Mouse (Mus musculus): ENCODE measurements around the gene Col23a1. TPM values are rescaled to one million over a fixed set of nuclear protein-coding genes. Genes with fewer than 3 reads are reported as not detected.

Col23a1 gene
- polyA plus RNA-seq, 1 experiment from 2014 or later: 5.2 TPM

DNA sequence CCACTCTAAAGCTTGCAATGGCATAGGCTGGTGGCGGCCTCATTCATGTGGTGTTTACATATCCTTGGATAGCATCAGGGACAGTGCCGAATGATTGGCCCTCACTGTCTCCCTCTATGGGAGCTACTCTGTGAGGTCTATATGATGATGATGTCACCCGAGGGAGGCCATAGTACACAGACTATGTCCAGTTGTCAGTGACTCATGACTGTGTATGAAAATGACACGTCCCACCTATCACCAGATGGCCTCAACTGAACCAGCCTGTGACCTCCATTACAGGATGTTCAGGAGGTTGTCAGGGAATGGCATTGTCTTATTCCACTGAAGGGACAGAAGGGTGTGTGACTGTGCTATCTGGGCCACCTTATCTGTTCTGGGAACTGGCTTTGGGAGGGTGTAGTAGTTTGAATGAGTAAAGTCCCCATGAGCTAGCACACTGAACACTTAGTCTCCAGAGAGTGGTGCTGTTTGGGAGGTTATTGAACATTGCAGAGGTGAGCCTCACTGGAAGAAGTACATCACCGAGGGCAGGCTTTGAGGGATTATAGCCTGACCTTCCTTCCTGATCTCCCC lies 115.2 kb downstream of the Col23a1 start:
- Histone ChIP-seq H3K4me3 (ENCODE audit: low read depth, low read length) (no peak overlapping the region), H3K9me3 (ENCODE audit: control insufficient read depth, low read length) (no peaks in the 10 kb centered on the region), H3K4me2 (ENCODE audit: low read depth, low read length) (no peak overlapping the region), H3K27ac (ENCODE audit: low read depth, low read length) (no peak overlapping the region), H3K4me1 (ENCODE audit: control insufficient read depth, insufficient read depth, low read length) (no peaks in the 10 kb centered on the region), H3K36me3 (ENCODE audit: control insufficient read depth, insufficient read depth, low read length) (no peaks in the 10 kb centered on the region), H3K27me3 (ENCODE audit: control insufficient read depth, insufficient read depth, low read length) (no peaks in the 10 kb centered on the region), H3K9ac (replicated peaks; ENCODE audit: low read depth, low read length) (no peak overlapping the region)
- WGBS: 92% methylated on average over 5 of the region's 5 CpGs
- no peak for ATAC-seq (ENCODE audit: low read depth)

DNA sequence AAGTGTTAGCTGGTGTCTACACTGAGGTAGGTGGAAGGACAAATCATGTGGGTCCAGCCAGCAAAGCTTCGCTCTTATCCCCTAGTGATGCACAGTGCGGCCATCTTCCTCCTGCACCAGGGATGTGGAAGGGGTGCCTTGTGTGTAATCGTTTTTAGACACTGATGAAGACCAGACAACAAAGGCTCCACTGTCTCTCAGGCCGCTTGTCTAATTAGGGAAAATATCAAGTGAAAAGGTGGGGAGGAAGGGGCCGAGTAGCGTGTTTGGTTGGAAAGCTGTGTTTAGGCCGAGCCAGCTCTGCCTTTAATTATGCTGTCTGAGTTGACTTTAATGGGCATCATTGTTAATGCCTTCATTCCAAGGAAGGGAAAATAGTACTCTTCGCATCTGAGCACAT lies 116.8 kb downstream of the Col23a1 start:
- H3K9me3 ChIP-seq (ENCODE audit: control insufficient read depth, low read length): no peaks in the 10 kb centered on the region
- no peak overlapping the region for H3K9ac ChIP-seq (replicated peaks; ENCODE audit: low read depth, low read length)
- no peak overlapping the region for H3K4me2 ChIP-seq (ENCODE audit: low read depth, low read length)
- H3K27me3 ChIP-seq (ENCODE audit: control insufficient read depth, insufficient read depth, low read length): no peaks in the 10 kb centered on the region
- no peak for ATAC-seq (ENCODE audit: low read depth)
- no peaks in the 10 kb centered on the region for H3K36me3 ChIP-seq (ENCODE audit: control insufficient read depth, insufficient read depth, low read length)
- WGBS: 59% methylated on average over 8 of the region's 8 CpGs
- H3K27ac ChIP-seq (ENCODE audit: low read depth, low read length): no peak overlapping the region
- H3K4me1 ChIP-seq (ENCODE audit: control insufficient read depth, insufficient read depth, low read length): no peaks in the 10 kb centered on the region
- no peak overlapping the region for H3K4me3 ChIP-seq (ENCODE audit: low read depth, low read length)

DNA sequence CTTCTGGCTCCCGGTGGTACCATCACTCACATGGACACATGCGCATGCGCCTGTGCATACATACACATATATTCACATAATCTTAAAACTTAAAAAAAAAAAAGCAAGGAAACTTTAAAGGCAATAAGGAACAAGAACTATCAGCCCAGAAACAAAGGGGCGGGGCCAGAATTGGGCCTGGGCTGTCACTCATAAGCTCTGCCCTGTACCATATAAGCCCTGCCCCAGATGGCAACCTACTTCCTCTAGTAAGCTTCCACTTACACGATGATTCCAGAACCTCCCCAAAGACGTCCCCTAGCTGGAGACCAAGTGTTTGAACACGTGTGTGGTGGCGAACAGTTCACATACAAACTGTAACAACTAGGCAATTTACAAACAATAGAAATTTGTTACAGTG lies 117.6 kb downstream of the Col23a1 start:
- Histone ChIP-seq H3K9ac (replicated peaks; ENCODE audit: low read depth, low read length) (no peak overlapping the region), H3K9me3 (ENCODE audit: control insufficient read depth, low read length) (no peaks in the 10 kb centered on the region), H3K4me1 (ENCODE audit: control insufficient read depth, insufficient read depth, low read length) (no peaks in the 10 kb centered on the region), H3K27me3 (ENCODE audit: control insufficient read depth, insufficient read depth, low read length) (no peaks in the 10 kb centered on the region), H3K36me3 (ENCODE audit: control insufficient read depth, insufficient read depth, low read length) (no peaks in the 10 kb centered on the region), H3K4me3 (ENCODE audit: low read depth, low read length) (no peak overlapping the region), H3K4me2 (ENCODE audit: low read depth, low read length) (no peak overlapping the region), H3K27ac (ENCODE audit: low read depth, low read length) (no peak overlapping the region)
- 76% methylated on average over 8 of the region's 8 CpGs for WGBS
- no peak for ATAC-seq (ENCODE audit: low read depth)

DNA sequence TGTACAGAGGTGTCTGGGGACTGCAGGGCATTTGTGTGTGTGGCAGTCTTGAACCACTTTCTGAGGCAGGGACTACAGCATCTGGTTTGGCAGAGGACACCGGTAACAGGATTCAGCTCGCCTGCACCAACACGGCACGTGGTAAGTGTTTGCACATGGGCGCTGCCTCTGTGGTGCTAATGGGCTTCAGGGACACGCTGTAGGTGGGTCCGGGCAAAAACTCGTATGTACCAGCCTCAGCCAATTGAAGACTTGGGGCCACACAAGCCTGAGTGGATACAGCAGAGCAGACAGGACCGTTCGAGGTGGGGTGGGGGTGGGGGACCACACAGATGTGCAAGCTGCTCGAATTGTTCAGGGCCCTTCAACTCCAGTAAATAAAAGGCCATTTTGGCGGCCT lies 121.1 kb downstream of the Col23a1 start:
- no peak overlapping the region for H3K9ac ChIP-seq (replicated peaks; ENCODE audit: low read depth, low read length)
- no peak overlapping the region for H3K27ac ChIP-seq (ENCODE audit: low read depth, low read length)
- ATAC-seq (ENCODE audit: low read depth): no peak
- H3K27me3 ChIP-seq (ENCODE audit: control insufficient read depth, insufficient read depth, low read length): no peaks in the 10 kb centered on the region
- H3K4me1 ChIP-seq (ENCODE audit: control insufficient read depth, insufficient read depth, low read length): no peaks in the 10 kb centered on the region
- H3K9me3 ChIP-seq (ENCODE audit: control insufficient read depth, low read length): no peaks in the 10 kb centered on the region
- no peak overlapping the region for H3K4me2 ChIP-seq (ENCODE audit: low read depth, low read length)
- H3K36me3 ChIP-seq (ENCODE audit: control insufficient read depth, insufficient read depth, low read length): no peaks in the 10 kb centered on the region
- no peak overlapping the region for H3K4me3 ChIP-seq (ENCODE audit: low read depth, low read length)
- 59% methylated on average over 12 of the region's 12 CpGs for WGBS

DNA sequence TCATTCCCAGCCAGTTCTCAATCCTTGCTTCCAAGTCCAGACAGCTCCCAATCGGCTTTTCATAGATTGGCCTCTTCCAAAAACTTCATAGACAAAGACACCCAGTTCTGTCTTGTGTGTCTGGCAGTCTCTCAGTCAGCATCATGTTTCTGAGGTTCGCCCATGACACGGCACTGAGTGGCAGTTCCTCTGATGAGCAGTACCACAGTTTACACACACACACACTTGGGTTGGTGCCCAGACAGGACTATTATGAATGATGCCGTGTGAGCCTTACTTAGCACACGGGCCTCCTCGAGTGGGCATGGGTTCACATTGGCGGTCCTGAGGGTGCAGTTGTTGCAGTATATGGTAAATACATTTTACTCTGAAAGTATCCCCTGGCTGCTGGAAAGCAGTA lies 124.8 kb downstream of the Col23a1 start:
- Histone ChIP-seq H3K27me3 (ENCODE audit: control insufficient read depth, insufficient read depth, low read length) (no peaks in the 10 kb centered on the region), H3K9ac (replicated peaks; ENCODE audit: low read depth, low read length) (no peak overlapping the region), H3K4me1 (ENCODE audit: control insufficient read depth, insufficient read depth, low read length) (no peaks in the 10 kb centered on the region), H3K9me3 (ENCODE audit: control insufficient read depth, low read length) (no peaks in the 10 kb centered on the region), H3K27ac (ENCODE audit: low read depth, low read length) (no peak overlapping the region), H3K4me3 (ENCODE audit: low read depth, low read length) (no peak overlapping the region), H3K4me2 (ENCODE audit: low read depth, low read length) (no peak overlapping the region), H3K36me3 (ENCODE audit: control insufficient read depth, insufficient read depth, low read length) (no peaks in the 10 kb centered on the region)
- ATAC-seq (ENCODE audit: low read depth): no peak
- WGBS: 81% methylated on average over 7 of the region's 7 CpGs

DNA sequence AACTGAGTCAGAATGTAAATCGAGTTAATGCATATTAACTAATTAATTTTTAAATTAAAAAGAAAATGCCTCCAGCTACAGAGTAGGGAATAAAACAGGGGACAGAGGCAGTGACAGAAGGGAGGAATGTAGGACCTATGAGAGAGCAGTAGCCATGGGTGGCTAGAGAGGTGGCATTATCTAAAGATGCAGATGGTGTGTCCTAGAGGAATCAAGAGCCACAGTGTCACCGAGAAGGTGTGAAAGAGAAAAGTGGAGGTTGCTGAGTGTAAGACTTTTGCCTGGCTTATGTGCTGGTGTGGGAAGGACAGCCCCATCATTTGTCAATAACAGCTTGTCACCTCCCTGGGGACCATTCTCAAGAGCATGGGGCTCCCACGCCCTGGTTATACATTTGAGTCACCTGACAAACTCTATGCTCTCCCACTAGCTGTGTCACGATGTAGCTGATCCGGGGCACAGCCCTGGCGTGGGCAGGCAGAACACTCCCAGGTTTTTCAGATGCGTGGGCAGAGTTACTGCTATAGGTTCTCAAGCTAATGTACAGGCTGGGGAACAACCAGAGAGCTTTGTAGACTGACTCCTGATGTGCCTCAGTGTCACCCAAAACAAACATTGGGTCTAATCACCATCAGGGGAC lies 125.4 kb downstream of the Col23a1 start:
- Histone ChIP-seq H3K9ac (replicated peaks; ENCODE audit: low read depth, low read length) (no peak overlapping the region), H3K4me1 (ENCODE audit: control insufficient read depth, insufficient read depth, low read length) (no peaks in the 10 kb centered on the region), H3K4me3 (ENCODE audit: low read depth, low read length) (no peak overlapping the region), H3K36me3 (ENCODE audit: control insufficient read depth, insufficient read depth, low read length) (no peaks in the 10 kb centered on the region), H3K27ac (ENCODE audit: low read depth, low read length) (no peak overlapping the region), H3K27me3 (ENCODE audit: control insufficient read depth, insufficient read depth, low read length) (no peaks in the 10 kb centered on the region), H3K9me3 (ENCODE audit: control insufficient read depth, low read length) (no peaks in the 10 kb centered on the region), H3K4me2 (ENCODE audit: low read depth, low read length) (no peak overlapping the region)
- 83% methylated on average over 7 of the region's 7 CpGs for WGBS
- no peak for ATAC-seq (ENCODE audit: low read depth)

DNA sequence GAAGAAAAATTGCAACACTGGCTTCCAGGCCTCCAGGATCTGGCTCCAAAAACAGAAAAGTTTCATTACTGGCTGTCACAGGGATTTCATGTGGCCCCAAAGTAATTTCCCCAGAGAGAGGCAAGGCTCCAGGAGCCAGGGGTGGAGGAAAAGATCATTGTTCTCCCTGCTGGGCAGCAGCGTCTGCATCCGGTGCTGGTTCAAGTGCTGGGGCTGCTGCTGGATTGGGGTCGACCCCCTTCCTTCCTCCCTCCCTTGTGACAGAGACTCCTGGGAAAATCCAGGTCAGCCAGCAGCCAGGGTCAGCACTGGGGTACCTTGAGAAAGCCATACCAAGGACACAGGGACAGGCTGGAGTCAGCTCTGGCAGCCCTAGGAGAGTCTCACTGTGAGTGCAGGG lies 129.1 kb downstream of the Col23a1 start:
- H3K9ac ChIP-seq (replicated peaks; ENCODE audit: low read depth, low read length): no peak overlapping the region
- WGBS: 26% methylated on average over 3 of the region's 3 CpGs
- H3K4me1 ChIP-seq (ENCODE audit: control insufficient read depth, insufficient read depth, low read length): no peaks in the 10 kb centered on the region
- no peak for ATAC-seq (ENCODE audit: low read depth)
- no peak overlapping the region for H3K4me3 ChIP-seq (ENCODE audit: low read depth, low read length)
- no peak overlapping the region for H3K4me2 ChIP-seq (ENCODE audit: low read depth, low read length)
- H3K27me3 ChIP-seq (ENCODE audit: control insufficient read depth, insufficient read depth, low read length): no peaks in the 10 kb centered on the region
- no peaks in the 10 kb centered on the region for H3K36me3 ChIP-seq (ENCODE audit: control insufficient read depth, insufficient read depth, low read length)
- no peaks in the 10 kb centered on the region for H3K9me3 ChIP-seq (ENCODE audit: control insufficient read depth, low read length)
- no peak overlapping the region for H3K27ac ChIP-seq (ENCODE audit: low read depth, low read length)

DNA sequence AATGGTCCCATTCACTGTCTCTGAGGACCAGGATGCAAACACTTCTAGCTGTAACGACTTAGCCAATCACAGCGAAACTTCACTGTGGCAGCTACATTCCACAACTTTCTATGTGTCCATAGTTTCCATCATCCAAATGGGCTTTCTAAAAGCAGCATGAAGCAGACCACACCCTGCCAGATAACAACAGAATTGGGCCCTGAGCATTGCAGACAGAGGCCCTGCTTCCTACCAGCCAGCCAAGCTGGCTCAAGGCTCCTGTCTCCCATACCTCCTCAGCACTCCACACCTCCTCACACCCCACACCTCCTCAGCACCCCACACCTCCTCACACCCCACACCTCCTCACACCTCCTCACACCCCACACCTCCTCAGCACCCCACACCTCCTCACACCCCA lies 132.2 kb downstream of the Col23a1 start:
- H3K4me1 ChIP-seq (ENCODE audit: control insufficient read depth, insufficient read depth, low read length): no peaks in the 10 kb centered on the region
- H3K9me3 ChIP-seq (ENCODE audit: control insufficient read depth, low read length): no peaks in the 10 kb centered on the region
- H3K4me3 ChIP-seq (ENCODE audit: low read depth, low read length): no peak overlapping the region
- no peak for ATAC-seq (ENCODE audit: low read depth)
- no peak overlapping the region for H3K4me2 ChIP-seq (ENCODE audit: low read depth, low read length)
- no peak overlapping the region for H3K9ac ChIP-seq (replicated peaks; ENCODE audit: low read depth, low read length)
- WGBS: 83% methylated on average over 2 of the region's 2 CpGs
- H3K27me3 ChIP-seq (ENCODE audit: control insufficient read depth, insufficient read depth, low read length): no peaks in the 10 kb centered on the region
- no peaks in the 10 kb centered on the region for H3K36me3 ChIP-seq (ENCODE audit: control insufficient read depth, insufficient read depth, low read length)
- H3K27ac ChIP-seq (ENCODE audit: low read depth, low read length): no peak overlapping the region

DNA sequence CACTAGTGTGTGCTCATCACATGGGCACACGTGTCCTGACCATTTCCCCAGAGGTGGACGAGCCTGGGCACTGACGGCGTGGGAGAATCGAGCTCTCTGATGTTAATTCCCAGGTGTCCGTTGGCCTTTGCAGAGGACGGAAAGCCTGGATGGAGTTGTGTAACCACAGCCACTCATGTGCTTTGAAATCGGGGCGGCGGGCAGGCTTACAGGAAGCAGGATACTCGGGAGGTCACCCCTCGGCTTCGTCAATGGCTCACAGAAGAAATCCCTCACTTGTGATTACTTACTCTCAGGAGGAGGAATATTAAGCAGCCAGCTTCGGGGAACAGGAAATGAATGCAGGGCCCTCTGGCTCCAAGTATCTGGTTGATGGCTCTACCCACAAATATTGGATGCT lies 133.0 kb downstream of the Col23a1 start:
- 78% methylated on average over 14 of the region's 14 CpGs for WGBS
- Histone ChIP-seq H3K4me3 (ENCODE audit: low read depth, low read length) (no peak overlapping the region), H3K36me3 (ENCODE audit: control insufficient read depth, insufficient read depth, low read length) (no peaks in the 10 kb centered on the region), H3K9me3 (ENCODE audit: control insufficient read depth, low read length) (no peaks in the 10 kb centered on the region), H3K4me1 (ENCODE audit: control insufficient read depth, insufficient read depth, low read length) (no peaks in the 10 kb centered on the region), H3K4me2 (ENCODE audit: low read depth, low read length) (no peak overlapping the region), H3K27me3 (ENCODE audit: control insufficient read depth, insufficient read depth, low read length) (no peaks in the 10 kb centered on the region), H3K9ac (replicated peaks; ENCODE audit: low read depth, low read length) (no peak overlapping the region), H3K27ac (ENCODE audit: low read depth, low read length) (no peak overlapping the region)
- no peak for ATAC-seq (ENCODE audit: low read depth)

Measured in neural tube, embryonic 14.5 days (tissue).